Mouse (Mus musculus) MEL-GATA-1-ER (cell line): ENCODE measurements at regions not wholly inside any gene's neighbourhood (a gene's known extent, or its start where the extent isn't known, plus 50 kb on each side); places are given as distances from the start of the nearest gene placed in this dataset.

Experiments
- DNase-seq: peaks from one replicate; pipeline ENCODE4 v3.0.0-alpha.2; 2012; ENCODE audit warnings: low read depth; ENCODE audit errors: extremely low read depth

DNA sequence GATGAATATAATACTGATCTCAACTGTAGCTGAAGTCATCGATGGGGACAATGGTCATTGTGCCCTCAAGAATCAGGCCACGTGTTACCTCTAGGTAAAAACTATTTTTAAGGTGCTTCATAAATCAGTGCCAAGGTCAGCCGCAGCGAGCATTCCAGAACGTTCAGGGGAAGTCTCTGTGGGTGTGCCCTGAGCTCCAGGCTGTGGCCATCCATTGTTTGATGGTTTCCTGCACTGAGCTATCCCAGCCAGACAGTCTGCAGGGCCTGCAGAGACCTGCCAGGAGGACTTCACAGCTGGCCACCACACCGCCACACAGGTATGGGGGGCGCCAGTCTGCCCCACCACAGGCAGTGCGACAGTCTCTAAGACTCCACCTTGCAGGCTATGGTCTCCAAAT, 62.5 kb upstream of the Zfp637 start:
- no peak for DNase-seq

DNA sequence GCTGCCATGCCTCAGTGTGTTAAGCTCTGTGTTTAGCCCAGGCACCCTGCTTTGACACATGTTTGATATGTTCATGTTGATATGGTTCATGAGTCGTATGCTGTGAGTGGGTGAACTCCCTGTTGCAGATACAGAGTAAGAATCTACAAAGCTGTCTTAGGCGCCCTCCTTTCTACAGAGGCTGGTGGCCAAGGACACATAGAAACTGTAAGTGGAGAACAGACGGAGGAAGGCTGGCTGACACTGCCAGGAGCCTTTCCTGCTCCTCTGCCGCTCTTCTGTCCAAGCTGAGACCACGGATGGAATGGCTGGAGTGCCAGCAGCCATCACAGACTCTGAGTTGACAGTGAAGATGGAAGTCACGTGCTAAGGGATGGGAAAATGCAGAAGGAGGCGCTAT, 62.0 kb upstream of the Zfp637 start:
- no peak for DNase-seq

DNA sequence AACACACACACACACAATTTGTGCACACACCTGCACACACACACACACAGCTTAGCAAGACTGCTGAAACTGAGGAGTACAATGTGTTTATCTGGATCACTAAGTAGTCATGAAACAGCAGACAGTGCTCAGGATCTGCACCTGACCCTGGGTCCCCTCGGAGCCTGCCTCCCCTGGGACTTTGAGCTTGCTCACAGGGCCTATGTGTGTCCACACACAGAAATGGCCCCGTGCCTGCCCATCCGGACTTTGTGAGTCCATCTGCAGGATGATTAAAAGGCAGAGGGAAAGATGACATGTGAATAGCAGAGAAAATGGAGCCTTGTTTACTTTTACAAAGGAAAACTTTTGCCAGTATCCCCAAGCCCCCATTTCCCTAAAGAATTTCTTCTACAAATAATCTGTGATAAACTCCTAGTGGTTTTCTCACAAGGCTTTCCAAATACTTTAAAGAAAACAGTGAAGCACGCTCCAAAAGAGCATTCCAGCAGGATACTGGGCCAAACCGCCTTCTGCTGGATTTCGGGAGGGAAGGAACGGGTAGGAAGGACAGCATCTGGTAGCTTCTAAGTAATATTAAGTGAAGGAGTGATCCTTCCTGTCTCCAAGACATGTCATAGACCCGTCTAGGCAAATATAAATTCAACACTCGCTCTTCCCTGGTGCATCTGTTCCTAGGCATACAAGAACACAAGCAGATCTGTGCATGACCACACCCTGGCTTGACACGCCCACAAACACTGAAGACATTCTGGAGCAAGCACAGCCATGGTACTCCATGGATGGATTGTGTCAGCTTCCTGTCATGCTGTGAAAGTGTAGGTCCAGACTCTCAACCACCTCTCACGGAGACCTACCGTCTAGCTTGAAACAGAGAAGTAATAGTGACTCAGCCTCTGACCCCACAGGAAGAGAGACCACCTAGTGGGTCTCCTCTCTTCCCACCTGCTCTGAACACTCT, 52.1 kb upstream of the Zfp637 start:
- no peak for DNase-seq

DNA sequence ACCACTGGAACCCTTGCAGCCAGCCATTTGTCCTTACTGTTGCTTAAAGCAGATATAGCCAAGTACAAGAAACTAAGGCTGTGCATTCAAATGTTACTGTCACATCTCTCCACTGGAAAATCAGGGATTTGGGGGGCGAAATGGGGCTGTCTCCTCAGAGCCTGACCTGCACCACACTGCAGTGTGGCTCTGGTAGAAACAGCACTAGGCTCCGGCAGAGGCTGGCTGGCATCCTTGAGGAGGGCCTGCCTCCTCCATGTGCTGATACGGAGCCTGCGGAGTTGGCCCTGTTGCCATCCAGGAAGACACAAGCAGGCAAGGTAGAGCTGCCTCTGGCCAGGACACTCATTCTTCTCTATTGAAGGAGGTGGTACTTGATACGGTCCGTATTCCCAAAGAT, 50.4 kb upstream of the Zfp637 start:
- no peak for DNase-seq
